Mouse (Mus musculus): Measurements from ENCODE around the gene Tex48. TPM values are rescaled to one million over a fixed set of nuclear protein-coding genes. Genes with fewer than 3 reads are reported as not detected.
A peak's percentile ranks its signal among the peaks of the same experiment; 100 is the strongest.

The Tex48 gene
- total RNA-seq, 2 experiments from 2014 or later: not detected

- no peak for DNase-seq
Observed at GRCm38 (mm10) chr4:63594459-63595110, 27.6 kb downstream of the Tex48 start.

GRCm38 (mm10) chr4:63590538-63590937 is 31.7 kb downstream of the Tex48 start:
- no peak for DNase-seq

- DNase-seq: no peak
Observed at GRCm38 (mm10) chr4:63589987-63590386, 32.2 kb downstream of the Tex48 start.

GRCm38 (mm10) chr4:63586240-63586639 is 36.0 kb downstream of the Tex48 start:
- DNase-seq: no peak

- DNase-seq: no peak
Observed at GRCm38 (mm10) chr4:63585216-63585615, 37.0 kb downstream of the Tex48 start.

- no peak for DNase-seq
Observed at GRCm38 (mm10) chr4:63582580-63582979, 39.6 kb downstream of the Tex48 start.

GRCm38 (mm10) chr4:63580078-63580477 is 42.1 kb downstream of the Tex48 start:
- no peak for DNase-seq

GRCm38 (mm10) chr4:63579649-63580048 is 42.6 kb downstream of the Tex48 start:
- no peak for DNase-seq

- DNase-seq: peak; percentile 38
Observed at GRCm38 (mm10) chr4:63572621-63573020, 49.6 kb downstream of the Tex48 start.

- no peak for DNase-seq
Observed at GRCm38 (mm10) chr4:63570208-63570781, 51.9 kb downstream of the Tex48 start.

GRCm38 (mm10) chr4:63569322-63569721 is 52.9 kb downstream of the Tex48 start:
- DNase-seq: no peak

GRCm38 (mm10) chr4:63567712-63568390 is 54.4 kb downstream of the Tex48 start:
- DNase-seq: no peak

- DNase-seq: no peak
Observed at GRCm38 (mm10) chr4:63562742-63563141, 59.5 kb downstream of the Tex48 start.

- no peak for DNase-seq
Observed at GRCm38 (mm10) chr4:63561861-63562675, 60.2 kb downstream of the Tex48 start.

GRCm38 (mm10) chr4:63560079-63560478 is 62.1 kb downstream of the Tex48 start:
- peak; percentile 45 for DNase-seq

GRCm38 (mm10) chr4:63559127-63559697 is 63.0 kb downstream of the Tex48 start:
- no peak for DNase-seq

- peak; percentile 89 for DNase-seq
Observed at GRCm38 (mm10) chr4:63558407-63559081, 63.7 kb downstream of the Tex48 start, which contains the start of gene Tmem268. TSS of gene Tmem268 (plus strand) at chr4:63558781.

GRCm38 (mm10) chr4:63557124-63558059 is 64.8 kb downstream of the Tex48 start:
- peak; percentile 46 for DNase-seq

Data from adrenal gland, postnatal 10 days (tissue).